Mouse (Mus musculus) heart, postnatal 0 days (tissue): Measurements from ENCODE around the gene Gpr84.

Experiments used
- CTCF ChIP-seq: IDR thresholded peaks from 2 replicates; pipeline ENCODE4 v1.5.1; 2016; ENCODE audit warnings: antibody characterized with exemption, control low read depth, low read depth
- EP300 ChIP-seq: IDR thresholded peaks from 2 replicates; pipeline ENCODE4 v1.6.1; 2016; ENCODE audit warnings: antibody characterized with exemption, low read depth

DNA sequence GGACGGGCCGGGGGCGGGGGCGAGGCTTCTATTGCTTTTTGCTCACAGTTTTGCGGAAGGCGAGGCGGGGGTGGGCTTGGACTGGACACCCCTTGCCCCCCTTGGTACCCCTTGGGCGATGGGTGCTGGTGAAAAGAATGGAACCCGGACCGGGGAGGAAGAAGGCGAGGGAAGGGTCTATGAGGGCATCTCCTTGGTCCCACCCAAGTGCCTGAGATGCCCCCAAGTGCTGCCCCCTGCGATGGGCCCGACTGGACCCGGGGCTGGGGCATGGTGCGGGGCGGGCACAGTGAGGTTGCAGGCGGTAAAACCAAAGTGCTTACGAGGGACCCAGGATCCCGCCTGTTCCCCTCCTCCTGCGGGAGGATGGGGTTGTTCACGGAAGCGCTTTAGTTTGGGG lies 3.8 kb upstream of the Gpr84 start:
- TF ChIP-seq CTCF (no peak), EP300 (no peak)
